Mouse (Mus musculus) adrenal gland, adult 8-10 months (tissue): ENCODE results near the gene Slc25a33. TPM values are rescaled to one million over a fixed set of nuclear protein-coding genes. Genes with fewer than 3 reads are reported as not detected.

Source experiments
- microRNA-seq, 2 experiments: library from miRNA; unstranded; fragments of <30 nt; microRNA quantifications; one replicate each; pipeline ENCODE4 v1.2.0; 2022
- total RNA-seq, 4 experiments: library from RNA; stranded (reverse); gene quantifications; 2 replicates each; pipeline ENCODE4 v1.2.4; 2022

The Slc25a33 gene
- total RNA-seq, 4 experiments from 2014 or later = 22.2 to 24.2 (median 23.6) TPM

Small RNA genes within 50 kb of the gene (microRNA-seq; reads per million reads assigned to microRNA genes)
- 0 to 0.18 reads per million in 2 experiments for gene Gm47301

Other genes starting within 250 kb of the Slc25a33 start
- 100 to 1,000 TPM; 106 to 164 (median 136) TPM for gene Clstn1, start 187.8 kb downstream of the Slc25a33 start, total RNA-seq
- 1 to 10 TPM; 4.8 to 9.3 (median 7.0) TPM for gene Pik3cd, start 71.7 kb downstream of the Slc25a33 start, total RNA-seq
- 10 to 100 TPM; 29.0 to 41.6 (median 36.4) TPM for gene Tmem201, start 36.2 kb downstream of the Slc25a33 start, total RNA-seq
- 10 to 100 TPM; 17.0 to 29.8 (median 23.9) TPM for gene Spsb1, start 180.8 kb upstream of the Slc25a33 start, total RNA-seq
- 100 to 1,000 TPM; 122 to 173 (median 155) TPM for gene H6pd, start 234.7 kb upstream of the Slc25a33 start, total RNA-seq